Comparison of ENCODE assay signal across 14 mouse cellular contexts in genomic region chr4:86689056-86689735, GRCm38 (mm10). TPM values are rescaled to one million over a fixed set of nuclear protein-coding genes. Genes with fewer than 3 reads are reported as not detected.
DNase-seq lines count a peak whose midpoint lies in the region; ATAC-seq lines count a peak whose summit lies in the region.
"Had no signal": no experiment of that assay in that cellular context is flagged by ENCODE, and none has a peak within 500 bp of the region (broad histone marks: within the 10 kb centered on the region; RNA-seq: fewer than 3 reads in every experiment).

No protein-coding gene starts in this region.

- DNase-seq in heart, embryonic 10.5 days (ENCODE audit: low spot score) = no peak
- no peak for DNase-seq in heart, postnatal 25 days (ENCODE audit: low spot score)
- peak; percentile 64 for DNase-seq in lung, postnatal 36 days
- DNase-seq in spleen, postnatal 14 days (ENCODE audit: low spot score in 2 of 2) = no peak
- no peak for DNase-seq in left cerebral cortex, postnatal 14 days (ENCODE audit: low spot score in 2 of 2)
- DNase-seq: adrenal gland, postnatal 25 days; cerebellum, adult 2 months; right cerebral cortex, postnatal 25 days had no signal

- no peak for ATAC-seq in heart, embryonic 13.5 days (ENCODE audit: extremely low read depth, insufficient number of reproducible peaks, low FRiP score, low TSS enrichment)
- no peak for ATAC-seq in intestine, embryonic 16.5 days
- ATAC-seq: hindbrain, postnatal 0 days had no signal

- H3K4me2 ChIP-seq in heart, embryonic 13.5 days = peak overlapping the region; percentile 12; the same call in 1 of the 2 replicates
- no peak overlapping the region for H3K4me2 ChIP-seq in intestine, embryonic 16.5 days (ENCODE audit: low read depth, low read length)
- H3K4me2 ChIP-seq: forebrain, embryonic 12.5 days; limb, embryonic 15.5 days had no signal

- no peak overlapping the region for H3K4me3 ChIP-seq in heart, embryonic 10.5 days
- H3K4me3 ChIP-seq in heart, embryonic 13.5 days = no peak overlapping the region
- H3K4me3 ChIP-seq in intestine, embryonic 16.5 days (ENCODE audit: low read length) = no peak overlapping the region
- H3K4me3 ChIP-seq: forebrain, embryonic 12.5 days; limb, embryonic 15.5 days had no signal

- H3K36me3 ChIP-seq in heart, embryonic 10.5 days = no peaks in the 10 kb centered on the region
- H3K36me3 ChIP-seq in heart, embryonic 13.5 days = no peaks in the 10 kb centered on the region
- H3K36me3 ChIP-seq in intestine, embryonic 16.5 days (ENCODE audit: control insufficient read depth, insufficient read depth, low read length) = no peaks in the 10 kb centered on the region
- H3K36me3 ChIP-seq: forebrain, embryonic 12.5 days; limb, embryonic 15.5 days had no signal

- WGBS in heart, embryonic 10.5 days = 67% methylated on average over 10 of the region's 10 CpGs
- WGBS in heart, embryonic 13.5 days = 43% methylated on average over 10 of the region's 10 CpGs
- 48% methylated on average over 10 of the region's 10 CpGs for WGBS in intestine, embryonic 16.5 days

- 0 out of 2 replicates have a peak overlapping the region, but pooled peaks have one; percentile 2 for H3K27ac ChIP-seq in heart, embryonic 10.5 days
- H3K27ac ChIP-seq in heart, embryonic 13.5 days (replicated peaks) = no peak overlapping the region
- H3K27ac ChIP-seq in intestine, embryonic 16.5 days (ENCODE audit: low read length) = peak overlapping the region; percentile 28
- H3K27ac ChIP-seq: forebrain, embryonic 12.5 days; hindbrain, postnatal 0 days; limb, embryonic 15.5 days had no signal

- peaks cover 18% of the 10 kb centered on the region; the same call in 1 of the 2 replicates for H3K4me1 ChIP-seq in heart, embryonic 10.5 days
- peaks cover 27% of the 10 kb centered on the region for H3K4me1 ChIP-seq in heart, embryonic 13.5 days
- peaks cover 25% of the 10 kb centered on the region for H3K4me1 ChIP-seq in intestine, embryonic 16.5 days (ENCODE audit: control insufficient read depth, insufficient read depth, low read length)
- H3K4me1 ChIP-seq: forebrain, embryonic 12.5 days had no signal

- no peak overlapping the region for H3K9ac ChIP-seq in heart, embryonic 13.5 days
- H3K9ac ChIP-seq in intestine, embryonic 16.5 days (ENCODE audit: low read depth, low read length) = 0 out of 2 replicates have a peak overlapping the region, but pooled peaks have one; percentile 1
- H3K9ac ChIP-seq: forebrain, embryonic 12.5 days; limb, embryonic 15.5 days had no signal

- no peaks in the 10 kb centered on the region for H3K9me3 ChIP-seq in heart, embryonic 10.5 days
- H3K9me3 ChIP-seq in heart, embryonic 13.5 days = no peaks in the 10 kb centered on the region
- H3K9me3 ChIP-seq in intestine, embryonic 16.5 days (ENCODE audit: control insufficient read depth, low read length) = no peaks in the 10 kb centered on the region
- H3K9me3 ChIP-seq: forebrain, embryonic 12.5 days; limb, embryonic 15.5 days had no signal

- intact Hi-C loops in heart, postnatal 25 days (cut with DNase I) = no loop called here
- intact Hi-C loops in left cerebral cortex, postnatal 14 days (cut with DNase I) = no loop called here

- no peaks in the 10 kb centered on the region for H3K27me3 ChIP-seq in heart, embryonic 10.5 days (ENCODE audit: insufficient read depth, poor library complexity, severe bottlenecking)
- H3K27me3 ChIP-seq in heart, embryonic 13.5 days (replicated peaks) = no peaks in the 10 kb centered on the region
- H3K27me3 ChIP-seq in intestine, embryonic 16.5 days (replicated peaks; ENCODE audit: control insufficient read depth, insufficient read depth, low read length) = no peaks in the 10 kb centered on the region
- H3K27me3 ChIP-seq: CH12.LX; forebrain, embryonic 12.5 days; limb, embryonic 15.5 days had no signal

RNA-seq across cellular contexts. Expression of gene Plin2, which starts 19.3 kb away (rescaled TPM):
- polyA plus RNA-seq in heart, embryonic 10.5 days (2016; fragmentation: Nextera tagmentation; extraction: Ambion mirVana) = 74.0 and 90.7 TPM in 2 replicates
- total RNA-seq in heart, postnatal 25 days (2021) = 100 to 1,000 TPM; 117 to 120 TPM
- 66.8 and 68.5 TPM in 2 replicates for polyA plus RNA-seq in heart, embryonic 13.5 days (2015; fragmentation: Nextera tagmentation; extraction: Ambion mirVana)
- 248 and 316 TPM in 2 replicates for polyA plus RNA-seq in intestine, embryonic 16.5 days (2015; fragmentation: Nextera tagmentation; extraction: Ambion mirVana)
- total RNA-seq in left cerebral cortex, postnatal 14 days (2021) = 10 to 100 TPM in 1 of 2 experiments, 1 to 10 TPM in 1; 9.8 to 12.5 TPM

RNA-seq across cellular contexts. Expression of gene Dennd4c, which starts 59.2 kb away (rescaled TPM):
- 4.6 and 6.7 TPM in 2 replicates for polyA plus RNA-seq in heart, embryonic 10.5 days (2016; fragmentation: Nextera tagmentation; extraction: Ambion mirVana)
- 10 to 100 TPM; 33.7 to 34.7 TPM for total RNA-seq in heart, postnatal 25 days (2021)
- 3.3 and 4.1 TPM in 2 replicates for polyA plus RNA-seq in heart, embryonic 13.5 days (2015; fragmentation: Nextera tagmentation; extraction: Ambion mirVana)
- 2.9 and 3.5 TPM in 2 replicates for polyA plus RNA-seq in intestine, embryonic 16.5 days (2015; fragmentation: Nextera tagmentation; extraction: Ambion mirVana)
- 10 to 100 TPM; 11.4 to 13.0 TPM for total RNA-seq in left cerebral cortex, postnatal 14 days (2021)
